Mouse (Mus musculus) thymus, adult 2 months (tissue): ENCODE measurements around the gene Sh3d21. TPM values are rescaled to one million over a fixed set of nuclear protein-coding genes. Genes with fewer than 3 reads are reported as not detected.

ENCODE experiments used
- DNase-seq: peaks from one replicate; pipeline ENCODE4 v3.0.0; 2021
- H3K27ac ChIP-seq: fragments of 200-500 bp; 2 replicates; pipeline ENCODE4 v1.5.1; 2012; ENCODE audit warnings: low read length, control low read depth; ENCODE audit not compliant: control insufficient read depth, insufficient read depth
- H3K27me3 ChIP-seq: fragments of 200-500 bp; 2 replicates; pipeline ENCODE4 v1.6.1; 2012; ENCODE audit warnings: mild to moderate bottlenecking, low read length, moderate library complexity, mixed read lengths; ENCODE audit not compliant: control insufficient read depth, insufficient read depth
- H3K36me3 ChIP-seq: fragments of 200-500 bp; 2 replicates; pipeline ENCODE4 v1.6.1; 2012; ENCODE audit warnings: mild to moderate bottlenecking, low read length, moderate library complexity; ENCODE audit not compliant: control insufficient read depth, insufficient read depth
- H3K4me1 ChIP-seq: fragments of 200-500 bp; replicated peaks from 2 replicates; pipeline ENCODE4 v1.6.1; 2012; ENCODE audit warnings: low read length; ENCODE audit not compliant: control insufficient read depth, insufficient read depth
- H3K4me3 ChIP-seq: fragments of 200-500 bp; 2 replicates; pipeline ENCODE4 v1.5.1; 2012; ENCODE audit warnings: mild to moderate bottlenecking, low read length, control low read depth, moderate library complexity; ENCODE audit not compliant: control insufficient read depth, insufficient read depth
- CTCF ChIP-seq: fragments of 200-500 bp; IDR thresholded peaks from 2 replicates; pipeline ENCODE4 v1.5.1; 2012; ENCODE audit warnings: mild to moderate bottlenecking, control low read depth, low read length, moderate library complexity, borderline replicate concordance; ENCODE audit not compliant: control insufficient read depth, poor library complexity, insufficient read depth; ENCODE audit errors: extremely low read depth
- POLR2A ChIP-seq: fragments of 200-500 bp; IDR thresholded peaks from 2 replicates; pipeline ENCODE4 v1.6.1; 2012; ENCODE audit warnings: mild to moderate bottlenecking, low read length, control low read depth, moderate library complexity; ENCODE audit not compliant: control insufficient read depth, poor library complexity, insufficient read depth; ENCODE audit errors: extremely low read depth
- WGBS: fragments of 180-500 bp; shearing (Covaris S2); methylation state at CpG from one replicate; pipeline ENCODE4 v1.1.7; 2018; 5-methylcytosine and 5-hydroxymethylcytosine counted together
- polyA plus RNA-seq: library from polyadenylated mRNA; depleted of rRNA; stranded (reverse); fragments of >200 nt; gene quantifications from 2 replicates; pipeline ENCODE4 v1.2.3, GENCODE M21; 2012

The Sh3d21 gene
- polyA plus RNA-seq, 1 experiment = 1.2 TPM

DNA sequence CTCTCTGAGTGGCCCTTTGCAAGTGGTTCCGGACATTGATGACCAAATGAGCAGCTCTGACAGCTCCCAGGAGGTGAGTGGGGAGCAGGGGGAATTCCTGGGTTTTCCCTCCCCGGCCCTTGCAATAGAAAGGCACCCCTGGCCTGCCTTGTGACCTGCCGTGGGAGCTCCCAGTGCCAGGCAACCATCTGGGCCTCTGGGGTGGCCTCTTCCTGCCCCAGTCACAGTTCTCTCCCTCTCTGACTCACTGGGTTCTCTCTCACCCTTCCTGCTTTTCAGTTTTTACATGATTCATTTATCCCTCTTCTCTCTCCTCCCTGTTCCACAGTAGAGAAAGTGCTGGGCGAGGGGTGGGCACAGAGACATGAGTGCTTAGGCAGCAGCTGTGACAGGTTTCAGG, 25.5 kb downstream of the Sh3d21 start:
- WGBS = 82% methylated on average over 4 of the region's 4 CpGs
- H3K36me3 ChIP-seq = peaks cover 25% of the 10 kb centered on the region

GRCm38 (mm10) chr4:126134639-126135038, 28.7 kb downstream of the Sh3d21 start:
- no peaks in the 10 kb centered on the region for H3K27me3 ChIP-seq
- DNase-seq = no peak
- H3K4me1 ChIP-seq = no peaks in the 10 kb centered on the region
- TF ChIP-seq POLR2A = no peak
- TF ChIP-seq CTCF = no peak
- H3K4me3 ChIP-seq = no peak overlapping the region
- 96% methylated on average over 4 of the region's 4 CpGs for whole genome bisulfite sequencing
- no peak overlapping the region for H3K27ac ChIP-seq
- peaks cover 27% of the 10 kb centered on the region for H3K36me3 ChIP-seq

More for the DNA sequence above, 25.5 kb downstream of the Sh3d21 start:
- no peak overlapping the region for H3K4me3 ChIP-seq
- no peak for DNase-seq
- no peaks in the 10 kb centered on the region for H3K4me1 ChIP-seq
- no peaks in the 10 kb centered on the region for H3K27me3 ChIP-seq
- TF ChIP-seq CTCF = no peak
- TF ChIP-seq POLR2A = no peak
- no peak overlapping the region for H3K27ac ChIP-seq

- no peak for TF ChIP-seq POLR2A
- no peak for TF ChIP-seq CTCF
- no peak for DNase-seq
- 96% methylated on average over 4 of the region's 4 CpGs for WGBS
- Histone ChIP-seq H3K4me1 (no peaks in the 10 kb centered on the region), H3K4me3 (no peak overlapping the region), H3K36me3 (peaks cover 26% of the 10 kb centered on the region), H3K27ac (no peak overlapping the region), H3K27me3 (no peaks in the 10 kb centered on the region)
These were observed 29.1 kb downstream of the Sh3d21 start for GRCm38 (mm10) chr4:126134236-126134635.

DNA sequence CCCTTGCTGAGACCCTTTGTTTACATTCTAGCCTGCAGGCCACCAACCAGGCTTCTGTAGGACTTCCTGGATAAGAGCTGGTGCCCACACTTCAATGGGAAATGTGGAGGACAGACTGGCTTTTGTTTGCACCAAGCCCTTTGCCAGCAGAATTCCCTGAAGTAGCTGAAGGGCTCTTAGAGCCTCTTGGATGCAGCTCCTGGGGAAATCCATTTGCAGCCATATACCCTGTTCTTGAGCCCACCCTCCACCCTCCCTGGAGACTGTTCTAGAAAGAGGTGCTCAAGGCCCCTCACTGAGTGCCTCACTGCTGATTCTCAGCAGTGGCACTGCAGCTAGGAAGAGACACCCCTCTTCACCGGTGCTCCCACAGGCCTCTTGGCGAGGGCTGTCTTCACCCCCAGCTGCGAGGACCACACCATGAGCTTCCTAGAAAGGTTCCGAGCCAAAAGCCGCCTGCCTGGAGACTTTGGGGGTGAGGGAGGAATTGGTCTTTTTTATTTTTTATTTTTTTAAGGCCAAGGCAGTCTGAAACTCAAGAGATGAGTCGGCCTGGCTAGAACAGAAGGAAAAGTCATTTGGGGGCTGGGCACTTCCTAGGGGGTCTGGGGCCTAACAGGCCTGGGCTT, 30.5 kb downstream of the Sh3d21 start:
- Histone ChIP-seq H3K27ac (no peak overlapping the region), H3K4me1 (no peaks in the 10 kb centered on the region), H3K4me3 (no peak overlapping the region), H3K36me3 (peaks cover 14% of the 10 kb centered on the region), H3K27me3 (no peaks in the 10 kb centered on the region)
- DNase-seq = no peak
- no peak for TF ChIP-seq CTCF
- TF ChIP-seq POLR2A = no peak
- WGBS = 97% methylated on average over 6 of the region's 6 CpGs

GRCm38 (mm10) chr4:126131290-126132121, 31.8 kb downstream of the Sh3d21 start:
- TF ChIP-seq POLR2A (no peak), CTCF (no peak)
- H3K27me3 ChIP-seq = no peaks in the 10 kb centered on the region
- DNase-seq = no peak
- H3K36me3 ChIP-seq = peaks cover 5% of the 10 kb centered on the region
- 67% methylated on average over 10 of the region's 10 CpGs for WGBS
- no peaks in the 10 kb centered on the region for H3K4me1 ChIP-seq
- no peak overlapping the region; the same call in 1 of the 2 replicates for H3K27ac ChIP-seq
- no peak overlapping the region for H3K4me3 ChIP-seq

- no peak for DNase-seq
- H3K27ac ChIP-seq = no peak overlapping the region
- TF ChIP-seq POLR2A (no peak), CTCF (no peak)
- no peaks in the 10 kb centered on the region for H3K27me3 ChIP-seq
- peaks cover 5% of the 10 kb centered on the region for H3K36me3 ChIP-seq
- H3K4me1 ChIP-seq = no peaks in the 10 kb centered on the region
- no peak overlapping the region for H3K4me3 ChIP-seq
- 93% methylated on average over 11 of the region's 11 CpGs for WGBS
These were observed 32.8 kb downstream of the Sh3d21 start for GRCm38 (mm10) chr4:126130502-126130901.
